ENCODE assay signal across 28 mouse cellular contexts in the genomic region with DNA sequence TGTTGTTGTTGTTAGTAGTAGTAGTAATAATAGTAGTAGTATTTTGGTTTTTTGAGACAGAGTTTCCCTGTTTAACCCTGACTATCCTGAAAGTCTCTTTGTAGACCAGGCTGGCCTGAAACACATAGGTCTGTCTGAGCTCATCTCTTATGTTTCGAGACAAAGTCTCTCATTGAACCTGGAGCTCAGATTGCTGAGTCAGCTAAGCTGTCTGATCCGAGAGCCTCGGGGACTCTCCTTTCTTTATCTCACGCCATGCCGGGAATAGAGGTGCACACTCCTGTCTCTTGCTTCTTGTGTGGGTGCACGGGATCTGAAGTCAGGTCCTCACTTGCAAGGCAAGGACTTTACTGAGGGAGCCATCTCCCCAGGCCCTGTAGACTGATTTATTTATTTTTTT. TPM values are rescaled to one million over a fixed set of nuclear protein-coding genes. Genes with fewer than 3 reads are reported as not detected.
"Had no signal": no experiment of that assay in that cellular context is flagged by ENCODE, and none has a peak within 500 bp of the region (broad histone marks: within the 10 kb centered on the region; RNA-seq: fewer than 3 reads in every experiment).

No protein-coding gene starts in this region.

- H3K4me3 ChIP-seq: embryonic facial prominence, embryonic 10.5 days; embryonic facial prominence, embryonic 12.5 days; embryonic facial prominence, embryonic 13.5 days; embryonic facial prominence, embryonic 15.5 days; erythroblast, embryonic 14.5 days; forebrain, embryonic 12.5 days; forebrain, embryonic 13.5 days; forebrain, embryonic 15.5 days; gastrocnemius, adult 2 months; heart, adult 2 months; heart, embryonic 10.5 days had no signal

- ATAC-seq: forebrain, embryonic 13.5 days; forebrain, embryonic 14.5 days; forebrain, embryonic 15.5 days; forebrain, embryonic 16.5 days; forebrain, postnatal 0 days had no signal

- H3K9ac ChIP-seq: embryonic facial prominence, embryonic 12.5 days; embryonic facial prominence, embryonic 13.5 days; embryonic facial prominence, embryonic 15.5 days; forebrain, embryonic 12.5 days; forebrain, embryonic 13.5 days; forebrain, embryonic 15.5 days; forebrain, postnatal 0 days had no signal

- DNase-seq: cerebellum, adult 9-10 months; cerebellum, adult 9-11 months; cerebellum, postnatal 10 days; cerebellum, postnatal 14 days; cerebellum, postnatal 25 days; cerebellum, postnatal 36 days; embryo, embryonic 11 days; forebrain, postnatal 0 days; gastrocnemius, adult 2 months; gastrocnemius, postnatal 10 days; gastrocnemius, postnatal 14 days; gastrocnemius, postnatal 25 days; gastrocnemius, postnatal 36 days; heart, adult 11 months; heart, adult 18-20 months; heart, adult 2 months had no signal

- H3K4me2 ChIP-seq: embryonic facial prominence, embryonic 12.5 days; embryonic facial prominence, embryonic 13.5 days; embryonic facial prominence, embryonic 15.5 days; forebrain, embryonic 12.5 days; forebrain, embryonic 13.5 days; forebrain, embryonic 15.5 days had no signal

- H3K27me3 ChIP-seq: embryonic facial prominence, embryonic 12.5 days; embryonic facial prominence, embryonic 13.5 days; embryonic facial prominence, embryonic 15.5 days; forebrain, embryonic 12.5 days; forebrain, embryonic 13.5 days; forebrain, embryonic 15.5 days had no signal

- H3K9me3 ChIP-seq: embryonic facial prominence, embryonic 10.5 days; embryonic facial prominence, embryonic 12.5 days; embryonic facial prominence, embryonic 13.5 days; embryonic facial prominence, embryonic 15.5 days; forebrain, embryonic 12.5 days; forebrain, embryonic 13.5 days; forebrain, embryonic 15.5 days; heart, embryonic 10.5 days had no signal

- H3K36me3 ChIP-seq: embryonic facial prominence, embryonic 10.5 days; embryonic facial prominence, embryonic 12.5 days; embryonic facial prominence, embryonic 13.5 days; embryonic facial prominence, embryonic 15.5 days; forebrain, embryonic 12.5 days; forebrain, embryonic 15.5 days; heart, embryonic 10.5 days had no signal

- H3K27ac ChIP-seq: embryonic facial prominence, embryonic 10.5 days; embryonic facial prominence, embryonic 12.5 days; embryonic facial prominence, embryonic 13.5 days; embryonic facial prominence, embryonic 15.5 days; forebrain, embryonic 12.5 days; forebrain, embryonic 13.5 days; forebrain, embryonic 15.5 days; gastrocnemius, adult 2 months; heart, adult 2 months; heart, embryonic 10.5 days had no signal

RNA-seq across cellular contexts. Expression of a gene that starts 3.4 kb away (rescaled TPM):
- total RNA-seq: common myeloid progenitor, adult 5-6 weeks had no signal
- polyA plus RNA-seq: erythroblast, embryonic 14.5 days had no signal
